Mouse (Mus musculus): ENCODE results near the gene Sec16a. TPM values are rescaled to one million over a fixed set of nuclear protein-coding genes. Genes with fewer than 3 reads are reported as not detected.

Sec16a gene
- polyA plus RNA-seq, 1 experiment from 2014 or later = 23.4 TPM

- 79% methylated on average over 4 of the region's 4 CpGs for WGBS
- ATAC-seq (no peak), DNase-seq (ENCODE audit: low spot score) (no peak)
- Histone ChIP-seq H3K4me2 (ENCODE audit: low read length) (no peak overlapping the region), H3K4me1 (ENCODE audit: control insufficient read depth, insufficient read depth, low read length) (0 out of 2 replicates have a peak, but pooled peaks cover 4% of the 10 kb centered on the region), H3K4me3 (ENCODE audit: low read depth, low read length) (no peak overlapping the region), H3K9me3 (replicated peaks; ENCODE audit: control insufficient read depth, low read length) (no peaks in the 10 kb centered on the region), H3K27me3 (replicated peaks; ENCODE audit: control insufficient read depth, insufficient read depth, low read length) (no peaks in the 10 kb centered on the region), H3K36me3 (ENCODE audit: control insufficient read depth, insufficient read depth, low read length) (peaks cover 89% of the 10 kb centered on the region), H3K27ac (ENCODE audit: low read depth, low read length) (no peak overlapping the region), H3K9ac (ENCODE audit: low read length) (0 out of 2 replicates have a peak overlapping the region, but pooled peaks have one; percentile 35)
Measured at GRCm38 (mm10) chr2:26437221-26437620, 7.8 kb downstream of the Sec16a start.

- 0 out of 2 replicates have a peak, but pooled peaks cover 4% of the 10 kb centered on the region for H3K4me1 ChIP-seq (ENCODE audit: control insufficient read depth, insufficient read depth, low read length)
- DNase-seq (ENCODE audit: low spot score) = no peak
- no peak overlapping the region for H3K27ac ChIP-seq (ENCODE audit: low read depth, low read length)
- 95% methylated on average over 7 of the region's 7 CpGs for WGBS
- peaks cover 87% of the 10 kb centered on the region for H3K36me3 ChIP-seq (ENCODE audit: control insufficient read depth, insufficient read depth, low read length)
- no peak for ATAC-seq
- no peaks in the 10 kb centered on the region for H3K9me3 ChIP-seq (replicated peaks; ENCODE audit: control insufficient read depth, low read length)
- H3K9ac ChIP-seq (ENCODE audit: low read length) = no peak overlapping the region
- no peak overlapping the region for H3K4me2 ChIP-seq (ENCODE audit: low read length)
- no peak overlapping the region for H3K4me3 ChIP-seq (ENCODE audit: low read depth, low read length)
- no peaks in the 10 kb centered on the region for H3K27me3 ChIP-seq (replicated peaks; ENCODE audit: control insufficient read depth, insufficient read depth, low read length)
Measured at GRCm38 (mm10) chr2:26434791-26435572, 10.0 kb downstream of the Sec16a start.

- Histone ChIP-seq H3K9ac (ENCODE audit: low read length) (no peak overlapping the region), H3K4me1 (ENCODE audit: control insufficient read depth, insufficient read depth, low read length) (no peaks in the 10 kb centered on the region), H3K27ac (ENCODE audit: low read depth, low read length) (no peak overlapping the region), H3K9me3 (replicated peaks; ENCODE audit: control insufficient read depth, low read length) (no peaks in the 10 kb centered on the region), H3K27me3 (replicated peaks; ENCODE audit: control insufficient read depth, insufficient read depth, low read length) (no peaks in the 10 kb centered on the region), H3K36me3 (ENCODE audit: control insufficient read depth, insufficient read depth, low read length) (peaks cover 91% of the 10 kb centered on the region), H3K4me3 (ENCODE audit: low read depth, low read length) (no peak overlapping the region), H3K4me2 (ENCODE audit: low read length) (no peak overlapping the region)
- no peak for DNase-seq (ENCODE audit: low spot score)
- no peak for ATAC-seq
- WGBS = 96% methylated on average over 5 of the region's 5 CpGs
Measured at GRCm38 (mm10) chr2:26429851-26430250, 15.2 kb downstream of the Sec16a start.

GRCm38 (mm10) chr2:26424541-26424940 lies 20.5 kb downstream of the Sec16a start:
- no peak for ATAC-seq

GRCm38 (mm10) chr2:26423086-26423485 lies 21.9 kb downstream of the Sec16a start:
- H3K4me1 ChIP-seq (ENCODE audit: control insufficient read depth, insufficient read depth, low read length) = no peaks in the 10 kb centered on the region
- no peaks in the 10 kb centered on the region for H3K27me3 ChIP-seq (replicated peaks; ENCODE audit: control insufficient read depth, insufficient read depth, low read length)
- no peak overlapping the region for H3K27ac ChIP-seq (ENCODE audit: low read depth, low read length)
- H3K9ac ChIP-seq (ENCODE audit: low read length) = no peak overlapping the region
- no peak for ATAC-seq
- DNase-seq (ENCODE audit: low spot score) = no peak
- H3K4me3 ChIP-seq (ENCODE audit: low read depth, low read length) = no peak overlapping the region
- 96% methylated on average over 1 of the region's 1 CpGs for WGBS
- H3K9me3 ChIP-seq (replicated peaks; ENCODE audit: control insufficient read depth, low read length) = no peaks in the 10 kb centered on the region
- H3K36me3 ChIP-seq (ENCODE audit: control insufficient read depth, insufficient read depth, low read length) = peaks cover 89% of the 10 kb centered on the region
- no peak overlapping the region for H3K4me2 ChIP-seq (ENCODE audit: low read length)

More at GRCm38 (mm10) chr2:26424541-26424940, 20.5 kb downstream of the Sec16a start:
- Histone ChIP-seq H3K36me3 (ENCODE audit: control insufficient read depth, insufficient read depth, low read length) (peaks cover 96% of the 10 kb centered on the region), H3K4me2 (ENCODE audit: low read length) (no peak overlapping the region), H3K4me1 (ENCODE audit: control insufficient read depth, insufficient read depth, low read length) (no peaks in the 10 kb centered on the region), H3K27me3 (replicated peaks; ENCODE audit: control insufficient read depth, insufficient read depth, low read length) (no peaks in the 10 kb centered on the region), H3K4me3 (ENCODE audit: low read depth, low read length) (no peak overlapping the region), H3K27ac (ENCODE audit: low read depth, low read length) (no peak overlapping the region), H3K9ac (ENCODE audit: low read length) (no peak overlapping the region), H3K9me3 (replicated peaks; ENCODE audit: control insufficient read depth, low read length) (no peaks in the 10 kb centered on the region)
- no peak for DNase-seq (ENCODE audit: low spot score)
- WGBS = 98% methylated on average over 2 of the region's 2 CpGs

- ATAC-seq (no peak), DNase-seq (ENCODE audit: low spot score) (no peak)
- Histone ChIP-seq H3K27ac (ENCODE audit: low read depth, low read length) (no peak overlapping the region), H3K36me3 (ENCODE audit: control insufficient read depth, insufficient read depth, low read length) (peaks cover 88% of the 10 kb centered on the region), H3K4me3 (ENCODE audit: low read depth, low read length) (no peak overlapping the region), H3K4me2 (ENCODE audit: low read length) (no peak overlapping the region), H3K9me3 (replicated peaks; ENCODE audit: control insufficient read depth, low read length) (no peaks in the 10 kb centered on the region), H3K4me1 (ENCODE audit: control insufficient read depth, insufficient read depth, low read length) (no peaks in the 10 kb centered on the region), H3K27me3 (replicated peaks; ENCODE audit: control insufficient read depth, insufficient read depth, low read length) (no peaks in the 10 kb centered on the region), H3K9ac (ENCODE audit: low read length) (no peak overlapping the region)
- WGBS = 98% methylated on average over 2 of the region's 2 CpGs
Measured at GRCm38 (mm10) chr2:26421969-26422368, 23.0 kb downstream of the Sec16a start.

- no peak overlapping the region for H3K4me2 ChIP-seq (ENCODE audit: low read length)
- WGBS = 86% methylated on average over 1 of the region's 1 CpGs
- H3K4me1 ChIP-seq (ENCODE audit: control insufficient read depth, insufficient read depth, low read length) = no peaks in the 10 kb centered on the region
- no peak overlapping the region for H3K27ac ChIP-seq (ENCODE audit: low read depth, low read length)
- H3K4me3 ChIP-seq (ENCODE audit: low read depth, low read length) = no peak overlapping the region
- no peaks in the 10 kb centered on the region for H3K27me3 ChIP-seq (replicated peaks; ENCODE audit: control insufficient read depth, insufficient read depth, low read length)
- H3K36me3 ChIP-seq (ENCODE audit: control insufficient read depth, insufficient read depth, low read length) = peaks cover 88% of the 10 kb centered on the region
- DNase-seq (ENCODE audit: low spot score) (no peak), ATAC-seq (no peak)
- no peaks in the 10 kb centered on the region for H3K9me3 ChIP-seq (replicated peaks; ENCODE audit: control insufficient read depth, low read length)
- H3K9ac ChIP-seq (ENCODE audit: low read length) = no peak overlapping the region
Measured at GRCm38 (mm10) chr2:26418120-26418519, 26.9 kb downstream of the Sec16a start.

- H3K27me3 ChIP-seq (replicated peaks; ENCODE audit: control insufficient read depth, insufficient read depth, low read length) = no peaks in the 10 kb centered on the region
- no peak for DNase-seq (ENCODE audit: low spot score)
- no peak overlapping the region for H3K4me3 ChIP-seq (ENCODE audit: low read depth, low read length)
- no peak for ATAC-seq
- no peak overlapping the region for H3K4me2 ChIP-seq (ENCODE audit: low read length)
- no peak overlapping the region for H3K9ac ChIP-seq (ENCODE audit: low read length)
- H3K4me1 ChIP-seq (ENCODE audit: control insufficient read depth, insufficient read depth, low read length) = no peaks in the 10 kb centered on the region
- no peak overlapping the region for H3K27ac ChIP-seq (ENCODE audit: low read depth, low read length)
- no peaks in the 10 kb centered on the region for H3K9me3 ChIP-seq (replicated peaks; ENCODE audit: control insufficient read depth, low read length)
- H3K36me3 ChIP-seq (ENCODE audit: control insufficient read depth, insufficient read depth, low read length) = peaks cover 88% of the 10 kb centered on the region
Measured at GRCm38 (mm10) chr2:26417066-26417465, 27.9 kb downstream of the Sec16a start.

GRCm38 (mm10) chr2:26410931-26411411 lies 34.0 kb downstream of the Sec16a start:
- H3K4me2 ChIP-seq (ENCODE audit: low read length) = no peak overlapping the region
- no peak for ATAC-seq
- peaks cover 72% of the 10 kb centered on the region for H3K36me3 ChIP-seq (ENCODE audit: control insufficient read depth, insufficient read depth, low read length)
- no peak overlapping the region for H3K4me3 ChIP-seq (ENCODE audit: low read depth, low read length)
- H3K9ac ChIP-seq (ENCODE audit: low read length) = no peak overlapping the region
- no peak overlapping the region for H3K27ac ChIP-seq (ENCODE audit: low read depth, low read length)
- no peaks in the 10 kb centered on the region for H3K9me3 ChIP-seq (replicated peaks; ENCODE audit: control insufficient read depth, low read length)
- H3K27me3 ChIP-seq (replicated peaks; ENCODE audit: control insufficient read depth, insufficient read depth, low read length) = no peaks in the 10 kb centered on the region
- H3K4me1 ChIP-seq (ENCODE audit: control insufficient read depth, insufficient read depth, low read length) = peaks cover 26% of the 10 kb centered on the region
- no peak for DNase-seq (ENCODE audit: low spot score)
- 74% methylated on average over 5 of the region's 5 CpGs for WGBS

Measured in forebrain, embryonic 14.5 days (tissue).